Mouse (Mus musculus) ES-Bruce4 (cell line): ENCODE measurements around the gene Plb1. TPM values are rescaled to one million over a fixed set of nuclear protein-coding genes. Genes with fewer than 3 reads are reported as not detected.

Source experiments
- H3K27ac ChIP-seq: 2 replicates; pipeline ENCODE4 v1.5.1; 2012; ENCODE audit warnings: low read length, inconsistent platforms; ENCODE audit not compliant: insufficient read depth
- H3K27me3 ChIP-seq: 2 replicates; pipeline ENCODE4 v1.6.1; 2012; ENCODE audit warnings: mild to moderate bottlenecking, low read length, inconsistent platforms; ENCODE audit not compliant: control insufficient read depth, poor library complexity, insufficient read depth, severe bottlenecking
- H3K36me3 ChIP-seq: 2 replicates; pipeline ENCODE4 v1.6.1; 2012; ENCODE audit warnings: inconsistent platforms, mild to moderate bottlenecking, low read length, moderate library complexity; ENCODE audit not compliant: control insufficient read depth, poor library complexity, insufficient read depth, severe bottlenecking
- H3K4me1 ChIP-seq: one replicate; pipeline ENCODE4 v1.8.1; 2011; ENCODE audit warnings: low read length; ENCODE audit not compliant: control insufficient read depth, insufficient read depth
- H3K4me3 ChIP-seq: 2 replicates; pipeline ENCODE4 v1.5.1; 2011; ENCODE audit warnings: low read depth, mild to moderate bottlenecking, low read length
- H3K9ac ChIP-seq: 2 replicates; pipeline ENCODE4 v1.6.1; 2012; ENCODE audit warnings: low read depth, mild to moderate bottlenecking, inconsistent platforms; ENCODE audit not compliant: poor library complexity, severe bottlenecking
- H3K9me3 ChIP-seq: replicated peaks from 2 replicates; pipeline ENCODE4 v1.6.1; 2012; ENCODE audit warnings: mild to moderate bottlenecking, low read length, inconsistent platforms; ENCODE audit not compliant: control insufficient read depth, poor library complexity, insufficient read depth, severe bottlenecking
- CTCF ChIP-seq: IDR thresholded peaks from one replicate; pipeline ENCODE4 v1.8.1; 2011; ENCODE audit warnings: low read depth, low read length
- EP300 ChIP-seq: IDR thresholded peaks from 2 replicates; pipeline ENCODE4 v1.6.1; 2011; ENCODE audit warnings: low read depth, low read length; ENCODE audit not compliant: insufficient read depth
- POLR2A ChIP-seq: IDR thresholded peaks from one replicate; pipeline ENCODE4 v1.8.1; 2011; ENCODE audit warnings: low read length; ENCODE audit not compliant: insufficient read depth
- polyA plus RNA-seq: library from polyadenylated mRNA; stranded (reverse); fragments of >200 nt; gene quantifications from 2 replicates; pipeline ENCODE4 v1.2.4, GENCODE M21; 2011; ENCODE audit warnings: low read depth; ENCODE audit not compliant: missing spikeins, insufficient read depth, insufficient read length

Gene Plb1
- polyA plus RNA-seq, 1 experiment, result not detected

DNA sequence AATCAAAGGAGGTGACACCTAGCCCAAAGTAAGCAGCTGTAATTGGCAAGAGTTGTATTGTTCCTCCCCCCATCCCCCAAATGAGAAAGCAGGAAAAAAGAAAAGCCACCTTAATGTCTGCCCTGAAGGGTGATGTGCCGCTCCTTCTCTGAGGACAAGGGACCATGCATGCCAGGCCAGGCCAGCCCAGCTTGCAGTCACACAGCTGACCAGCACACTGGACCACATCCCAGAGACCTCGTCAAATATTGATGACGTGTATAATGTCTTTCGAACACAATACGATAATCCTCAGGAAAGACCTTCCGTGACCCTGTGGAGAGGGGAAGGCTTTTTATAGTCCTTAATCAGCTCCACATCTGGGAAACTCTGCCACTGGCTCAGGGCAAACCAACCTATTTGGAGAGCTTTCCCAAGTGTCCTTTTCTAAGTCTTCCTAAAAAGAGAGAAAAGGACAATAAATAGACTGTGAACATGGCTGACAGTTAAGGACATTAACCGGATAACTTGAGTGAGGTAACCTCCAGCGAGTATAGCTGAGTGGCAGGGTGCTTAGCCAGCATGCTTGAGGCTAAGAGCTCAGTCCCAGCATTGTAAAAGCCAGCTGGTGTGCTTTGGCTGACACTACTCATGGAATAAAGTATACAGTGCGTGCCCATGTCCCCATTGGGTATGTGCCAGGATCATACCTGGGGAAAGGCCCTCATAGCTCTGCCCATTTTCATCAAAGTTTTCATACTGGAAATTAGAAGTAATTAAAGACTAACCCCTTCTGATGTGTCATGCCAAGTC is 162.8 kb downstream of the Plb1 start:
- no peak for TF ChIP-seq CTCF
- no peak for TF ChIP-seq POLR2A
- no peak for TF ChIP-seq EP300
- no peak overlapping the region for H3K9ac ChIP-seq
- no peaks in the 10 kb centered on the region for H3K9me3 ChIP-seq
- no peak overlapping the region for H3K4me3 ChIP-seq
- no peaks in the 10 kb centered on the region for H3K27me3 ChIP-seq
- H3K4me1 ChIP-seq, result peaks cover 2% of the 10 kb centered on the region
- H3K27ac ChIP-seq, result no peak overlapping the region
- no peaks in the 10 kb centered on the region for H3K36me3 ChIP-seq

DNA sequence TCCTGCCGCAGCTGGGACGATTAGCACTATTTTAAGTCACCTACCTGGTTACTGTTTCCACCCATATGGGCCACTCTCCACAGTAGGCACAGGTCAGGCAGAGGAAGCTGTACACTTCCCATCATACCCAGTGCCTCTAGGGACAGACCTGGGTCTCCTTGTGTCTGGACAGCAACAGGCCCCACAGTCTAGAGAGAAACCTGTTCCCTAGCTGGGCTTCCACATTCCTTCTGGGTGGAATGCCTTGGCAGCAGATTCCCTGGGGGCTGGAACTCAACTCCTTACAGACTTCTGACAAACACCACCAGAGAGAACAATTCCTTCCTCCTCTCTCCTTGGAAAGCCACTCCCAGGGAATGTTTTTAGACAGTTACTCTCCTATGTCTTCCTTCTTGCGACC is 165.2 kb downstream of the Plb1 start:
- TF ChIP-seq POLR2A (no peak), EP300 (no peak), CTCF (no peak)
- Histone ChIP-seq H3K27me3 (no peaks in the 10 kb centered on the region), H3K9ac (no peak overlapping the region), H3K4me1 (peaks cover 2% of the 10 kb centered on the region), H3K4me3 (no peak overlapping the region), H3K9me3 (no peaks in the 10 kb centered on the region), H3K27ac (no peak overlapping the region), H3K36me3 (no peaks in the 10 kb centered on the region)

DNA sequence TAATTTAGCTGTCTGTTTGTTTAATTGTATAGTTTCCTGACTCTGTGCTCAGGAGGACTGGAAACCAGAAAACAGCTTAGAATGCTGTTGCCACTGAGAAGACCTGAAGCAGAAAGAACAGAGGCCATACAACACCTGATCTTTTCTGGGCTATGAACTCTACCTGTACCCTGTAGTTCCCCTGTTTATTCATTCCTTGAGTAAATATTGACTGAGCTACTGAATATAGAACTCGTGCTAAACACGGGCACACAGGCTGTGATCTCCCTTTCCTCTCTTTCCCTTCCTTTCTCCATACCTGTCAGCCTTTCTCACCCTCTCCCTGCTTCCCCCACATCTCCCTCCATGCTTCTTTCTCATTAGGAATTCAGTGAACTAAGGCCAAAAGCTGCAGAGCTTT is 168.4 kb downstream of the Plb1 start:
- no peak overlapping the region for H3K9ac ChIP-seq
- H3K9me3 ChIP-seq, result no peaks in the 10 kb centered on the region
- TF ChIP-seq CTCF, result no peak
- no peak for TF ChIP-seq EP300
- no peak for TF ChIP-seq POLR2A
- peaks cover 2% of the 10 kb centered on the region for H3K4me1 ChIP-seq
- H3K4me3 ChIP-seq, result no peak overlapping the region
- H3K27me3 ChIP-seq, result no peaks in the 10 kb centered on the region
- no peak overlapping the region for H3K27ac ChIP-seq
- no peaks in the 10 kb centered on the region for H3K36me3 ChIP-seq

DNA sequence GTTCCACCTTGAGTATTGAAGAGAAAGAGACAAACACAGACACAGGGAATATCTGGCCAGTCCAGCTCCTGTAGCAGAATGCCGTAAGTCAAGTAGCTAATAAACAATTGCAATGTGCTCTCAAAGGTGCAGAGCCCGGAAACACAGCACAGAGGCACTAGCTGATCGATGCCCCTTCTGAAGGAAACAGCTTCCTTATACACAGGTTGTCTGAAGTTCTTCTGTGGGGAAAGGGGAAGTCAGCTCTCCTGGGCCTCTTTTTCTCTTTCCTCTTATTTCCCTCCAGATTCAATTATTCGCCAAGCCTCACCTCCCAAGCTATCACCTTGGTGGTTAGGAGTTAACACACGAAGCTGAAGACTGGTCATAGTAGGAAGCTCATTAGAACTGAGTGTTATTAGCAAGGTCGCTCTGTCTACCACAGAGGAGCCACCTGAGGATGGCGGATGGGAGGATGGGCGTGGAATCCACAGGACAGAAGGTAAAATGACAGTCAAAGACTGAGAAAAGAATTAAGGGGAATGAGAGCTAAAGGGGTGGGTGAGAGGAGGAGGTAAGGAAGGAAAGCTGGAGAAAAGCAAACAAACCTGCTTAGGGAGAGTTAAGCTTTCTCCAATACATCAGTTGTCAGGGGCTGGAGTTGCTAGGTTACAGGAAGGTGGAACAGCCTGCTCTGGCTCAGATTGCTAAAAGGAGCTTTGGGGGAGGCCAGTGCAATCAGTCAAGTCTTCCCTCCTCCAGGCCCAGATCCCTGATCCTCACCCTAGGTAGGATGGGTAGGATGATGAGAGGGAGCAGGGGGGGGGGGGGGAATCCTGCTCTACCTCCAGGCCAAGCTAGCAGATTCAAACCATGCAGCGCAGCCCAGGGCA is 170.8 kb downstream of the Plb1 start:
- Histone ChIP-seq H3K9me3 (no peaks in the 10 kb centered on the region), H3K27ac (no peak overlapping the region)

DNA sequence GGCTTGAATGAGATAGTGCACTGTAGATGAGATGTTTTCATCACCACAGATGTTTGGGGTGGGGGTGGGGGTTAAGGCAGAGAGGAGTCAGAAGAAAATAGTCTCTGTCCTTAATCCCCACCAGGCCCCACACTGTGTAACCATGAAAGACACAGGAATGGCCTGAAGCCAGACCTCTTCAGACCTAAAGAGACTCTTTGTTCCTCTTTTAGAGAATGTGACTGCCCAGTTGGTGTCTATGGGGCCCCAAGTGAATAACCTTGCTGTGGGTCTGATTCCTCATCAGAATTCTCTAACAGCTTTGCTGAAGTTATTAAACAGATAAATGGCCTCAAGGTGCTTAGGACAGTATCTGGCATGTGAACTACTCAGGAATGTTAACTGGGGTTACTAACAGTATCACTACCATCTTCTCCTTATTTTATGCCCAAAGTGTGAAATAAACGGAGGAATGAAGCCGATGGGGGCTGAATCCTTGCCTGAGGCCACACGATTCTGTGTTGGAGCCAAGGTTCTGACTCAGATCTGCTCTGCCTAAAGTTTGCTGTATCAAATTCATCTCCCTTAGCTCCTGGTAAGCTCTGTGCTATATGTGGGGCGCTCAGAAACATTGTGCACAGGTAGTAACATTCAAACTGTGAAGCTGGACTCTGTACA is 172.8 kb downstream of the Plb1 start:
- Histone ChIP-seq H3K4me1 (no peaks in the 10 kb centered on the region), H3K36me3 (no peaks in the 10 kb centered on the region), H3K4me3 (no peak overlapping the region), H3K27me3 (no peaks in the 10 kb centered on the region), H3K27ac (no peak overlapping the region), H3K9ac (no peak overlapping the region), H3K9me3 (no peaks in the 10 kb centered on the region)
- TF ChIP-seq POLR2A (no peak), EP300 (no peak), CTCF (no peak)

More for the DNA sequence above, 170.8 kb downstream of the Plb1 start:
- H3K27me3 ChIP-seq, result no peaks in the 10 kb centered on the region
- TF ChIP-seq POLR2A (no peak), EP300 (no peak), CTCF (no peak)
- no peak overlapping the region for H3K9ac ChIP-seq
- H3K4me1 ChIP-seq, result no peaks in the 10 kb centered on the region
- no peaks in the 10 kb centered on the region for H3K36me3 ChIP-seq
- no peak overlapping the region for H3K4me3 ChIP-seq
